Mouse (Mus musculus) embryonic fibroblast, embryonic 13.5 days (primary cell): ENCODE measurements around the gene Btbd1.

Experiments used
- CTCF ChIP-seq: IDR thresholded peaks from 2 replicates; pipeline ENCODE4 v1.5.1; 2011; ENCODE audit warnings: mild to moderate bottlenecking, control low read depth, low read length, moderate library complexity, borderline replicate concordance; ENCODE audit not compliant: insufficient read depth
- POLR2A ChIP-seq: IDR thresholded peaks from 2 replicates; pipeline ENCODE4 v1.6.1; 2011; ENCODE audit warnings: low read depth, mild to moderate bottlenecking, control low read depth, low read length, moderate library complexity

DNA sequence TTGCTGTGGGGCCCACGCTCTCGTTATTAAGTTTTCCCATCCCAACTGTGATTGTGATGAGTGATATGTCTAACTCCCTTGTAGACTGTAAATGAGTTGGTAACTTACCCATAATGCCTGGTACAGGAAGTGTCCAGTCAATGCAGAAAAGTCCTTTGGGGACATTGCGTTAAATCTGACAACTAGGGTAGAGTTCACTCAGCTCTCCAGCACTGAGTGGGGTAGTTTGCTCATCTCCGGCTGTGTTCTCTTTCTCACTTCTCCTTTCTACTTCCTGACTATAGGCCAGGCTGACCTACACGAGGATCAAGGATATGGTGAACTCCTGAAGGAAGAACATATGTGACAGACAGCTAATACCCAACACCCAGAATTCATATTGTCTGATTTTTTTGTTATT, 20.0 kb upstream of the Btbd1 start:
- TF ChIP-seq CTCF = no peak
- TF ChIP-seq POLR2A = no peak
